Mouse (Mus musculus): Measurements from ENCODE around the gene Fam205c.
A peak's percentile ranks its signal among the peaks of the same experiment; 100 is the strongest.

The Fam205c gene

GRCm38 (mm10) chr4:42874134-42874533 lies at the start of gene Fam205c:
TSS of gene Fam205c (minus strand) at chr4:42874234.
- no peak for DNase-seq (ENCODE audit: low read depth, low spot score)

DNA sequence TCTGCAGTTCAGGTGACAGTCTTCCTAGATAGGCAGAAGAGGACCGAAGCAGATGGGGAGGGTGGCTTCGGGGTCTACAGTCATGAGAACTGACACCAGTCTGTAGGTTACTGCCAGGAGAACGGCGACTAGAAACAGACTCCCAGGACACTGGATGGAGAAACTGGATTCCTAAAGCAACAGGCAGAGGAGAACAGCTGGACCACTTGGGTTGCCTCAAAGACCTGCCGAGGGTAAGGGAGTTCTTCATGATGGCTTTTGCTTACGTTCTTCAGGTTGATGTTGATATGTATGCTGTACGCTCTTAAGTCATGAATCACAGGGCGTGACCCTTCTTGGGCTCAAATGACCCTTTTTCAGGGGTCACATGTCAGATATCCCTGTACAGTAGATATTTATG lies 48.4 kb upstream of the Fam205c start:
- no peak for DNase-seq (ENCODE audit: low read depth, low spot score)

GRCm38 (mm10) chr4:42922056-42922455 lies 48.0 kb upstream of the Fam205c start:
- DNase-seq (ENCODE audit: low read depth, low spot score): no peak

- no peak for DNase-seq (ENCODE audit: low read depth, low spot score)
Observed at GRCm38 (mm10) chr4:42921536-42921935, 47.5 kb upstream of the Fam205c start.

DNA sequence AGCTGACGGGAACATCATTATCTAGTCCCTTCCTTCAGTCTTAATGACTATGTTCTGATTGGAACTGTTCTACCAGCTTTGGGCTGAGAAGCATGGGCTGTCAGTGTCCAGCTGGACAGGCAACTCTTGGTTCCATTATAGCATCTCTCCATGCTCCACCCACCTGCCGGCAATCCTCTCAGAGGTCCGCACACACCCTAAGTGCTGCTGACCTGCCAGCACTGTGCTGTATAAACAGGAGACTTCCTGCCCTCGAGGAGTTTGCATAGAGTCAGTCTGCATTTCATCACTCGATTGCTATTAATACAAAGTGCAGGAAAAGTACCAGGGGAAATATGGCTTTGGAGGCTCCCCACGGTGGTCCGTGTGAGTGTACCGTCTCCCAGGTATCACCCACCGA lies 46.7 kb upstream of the Fam205c start:
- no peak for DNase-seq (ENCODE audit: low read depth, low spot score)

DNA sequence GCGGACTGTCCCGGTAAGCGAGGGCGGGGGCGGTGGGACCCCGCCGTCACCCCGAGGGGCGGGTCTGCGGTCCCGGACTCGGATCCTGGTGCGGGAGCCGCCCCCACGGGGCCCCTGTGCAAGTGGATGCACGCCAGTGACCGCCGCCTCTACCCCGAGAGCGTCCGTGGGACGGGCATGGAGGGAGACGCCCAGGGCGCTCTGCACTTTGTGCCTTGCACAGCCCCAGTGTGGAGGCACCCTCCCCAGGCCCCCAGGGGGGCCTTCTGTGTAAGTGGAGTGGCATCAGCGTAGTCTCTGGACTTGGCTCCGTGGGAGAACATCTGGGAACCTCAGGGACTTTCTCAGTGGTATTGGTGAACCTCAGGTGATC lies 43.4 kb upstream of the Fam205c start:
- DNase-seq (ENCODE audit: low read depth, low spot score): no peak

GRCm38 (mm10) chr4:42916617-42917401 lies 42.8 kb upstream of the Fam205c start, which contains the start of gene Phf24:
TSS of gene Phf24 (plus strand) at chr4:42916660.
- no peak for DNase-seq (ENCODE audit: low read depth, low spot score)

DNA sequence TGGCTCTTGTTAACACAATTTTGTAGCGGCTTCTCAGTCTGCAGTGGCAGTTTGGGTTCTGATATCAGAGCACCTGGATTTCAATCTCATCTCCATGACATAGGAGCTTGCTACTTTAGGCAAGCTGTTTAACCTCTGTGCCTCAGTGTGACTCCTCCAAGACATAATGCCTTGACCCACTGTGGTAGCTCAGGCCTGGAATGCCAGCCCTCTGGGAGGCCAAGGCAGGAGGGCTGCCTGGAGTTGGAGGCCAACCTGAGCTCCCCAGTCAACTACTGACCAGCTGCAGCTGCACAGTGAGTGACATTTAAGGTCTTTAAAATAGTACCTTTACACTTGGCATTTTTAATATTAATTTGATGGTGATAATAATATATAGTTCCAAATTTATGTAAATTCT lies 41.9 kb upstream of the Fam205c start:
- DNase-seq (ENCODE audit: low read depth, low spot score): no peak

GRCm38 (mm10) chr4:42915311-42915710 lies 41.3 kb upstream of the Fam205c start:
- no peak for DNase-seq (ENCODE audit: low read depth, low spot score)

GRCm38 (mm10) chr4:42913391-42913790 lies 39.4 kb upstream of the Fam205c start:
- DNase-seq (ENCODE audit: low read depth, low spot score): no peak

DNA sequence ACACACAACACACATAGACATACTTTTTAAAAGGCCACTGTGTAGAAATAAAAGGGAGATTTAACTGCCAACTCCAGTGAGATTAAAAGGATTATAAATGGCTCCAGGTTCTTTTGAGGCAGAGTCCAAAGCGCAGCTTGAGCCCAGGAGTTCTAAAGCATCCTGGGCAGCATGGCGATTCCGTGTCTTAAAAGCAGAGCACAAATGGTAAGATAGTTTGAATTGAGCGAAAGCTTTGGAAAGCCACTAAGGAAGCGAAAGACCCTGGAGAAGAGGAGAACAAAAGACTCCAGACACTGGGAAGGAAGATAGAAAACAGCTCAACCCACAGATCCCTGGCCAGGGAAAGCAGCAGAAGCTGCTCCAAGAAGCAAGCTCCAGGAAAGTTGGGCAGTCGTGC lies 30.9 kb upstream of the Fam205c start:
- no peak for DNase-seq (ENCODE audit: low read depth, low spot score)

DNA sequence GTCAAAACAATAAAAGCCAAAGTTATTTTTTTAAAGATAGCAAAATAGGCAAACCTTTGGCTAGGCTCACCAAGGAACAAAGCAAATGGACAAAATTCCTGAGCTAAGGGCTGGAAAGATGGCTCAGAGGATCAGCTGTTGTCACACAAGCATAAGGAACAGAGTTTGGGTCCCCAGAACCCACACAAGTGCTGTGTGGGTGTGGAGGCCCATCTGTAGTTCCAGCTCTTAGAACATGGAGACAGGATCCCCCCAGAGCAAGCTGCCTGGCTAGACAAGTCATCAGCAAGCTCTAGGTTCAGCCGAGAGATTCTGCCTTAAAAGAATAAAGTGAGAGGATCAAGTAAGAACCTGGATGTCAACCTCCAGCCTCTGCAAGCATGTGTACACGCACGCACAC lies 30.5 kb upstream of the Fam205c start:
- no peak for DNase-seq (ENCODE audit: low read depth, low spot score)

GRCm38 (mm10) chr4:42903942-42904341 lies 29.9 kb upstream of the Fam205c start:
- DNase-seq (ENCODE audit: low read depth, low spot score): no peak

GRCm38 (mm10) chr4:42902730-42903129 lies 28.7 kb upstream of the Fam205c start:
- DNase-seq (ENCODE audit: low read depth, low spot score): no peak

DNA sequence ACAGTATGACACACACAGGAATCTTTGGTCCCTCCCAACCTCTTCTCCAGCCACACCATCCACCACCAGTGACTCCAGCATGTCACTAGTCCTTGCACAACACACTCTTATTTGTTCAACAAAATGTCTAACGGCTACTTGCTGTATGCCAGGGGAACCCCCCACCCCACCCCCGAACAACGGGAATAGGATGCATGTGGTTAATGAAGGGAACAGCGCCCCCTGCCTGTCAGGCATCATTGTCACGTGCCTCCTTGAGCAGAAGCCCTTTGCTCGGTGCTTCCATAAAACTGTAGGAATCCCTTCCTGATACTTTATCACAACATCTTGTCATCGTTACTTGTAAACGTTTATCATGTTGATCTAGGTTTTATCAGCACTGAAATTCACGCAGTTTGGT lies 28.1 kb upstream of the Fam205c start:
- peak; percentile 17 for DNase-seq (ENCODE audit: low read depth, low spot score)

- DNase-seq (ENCODE audit: low read depth, low spot score): no peak
Observed at GRCm38 (mm10) chr4:42900878-42901277, 26.8 kb upstream of the Fam205c start.

GRCm38 (mm10) chr4:42898914-42899313 lies 24.9 kb upstream of the Fam205c start:
- no peak for DNase-seq (ENCODE audit: low read depth, low spot score)

DNA sequence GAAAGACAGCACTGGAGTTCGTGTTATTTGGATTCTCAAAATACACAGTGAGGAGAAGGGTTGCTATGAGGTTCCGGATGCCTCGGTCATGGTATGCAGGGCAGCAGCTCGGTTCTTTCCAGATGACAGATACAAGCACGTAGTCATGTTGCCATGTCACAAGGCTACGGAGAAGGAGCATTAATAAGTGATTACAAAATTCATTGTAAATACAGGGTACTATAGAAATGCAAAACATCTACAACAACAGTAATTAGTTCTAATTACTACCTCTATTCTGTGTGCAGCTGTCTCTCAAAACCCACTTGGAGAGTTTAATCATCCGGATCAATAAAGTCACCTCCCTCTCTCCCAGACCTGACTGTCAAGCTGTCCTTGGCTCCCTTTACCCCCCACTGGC lies 21.1 kb upstream of the Fam205c start:
- no peak for DNase-seq (ENCODE audit: low read depth, low spot score)

GRCm38 (mm10) chr4:42891176-42891575 lies 17.1 kb upstream of the Fam205c start:
- DNase-seq (ENCODE audit: low read depth, low spot score): no peak

DNA sequence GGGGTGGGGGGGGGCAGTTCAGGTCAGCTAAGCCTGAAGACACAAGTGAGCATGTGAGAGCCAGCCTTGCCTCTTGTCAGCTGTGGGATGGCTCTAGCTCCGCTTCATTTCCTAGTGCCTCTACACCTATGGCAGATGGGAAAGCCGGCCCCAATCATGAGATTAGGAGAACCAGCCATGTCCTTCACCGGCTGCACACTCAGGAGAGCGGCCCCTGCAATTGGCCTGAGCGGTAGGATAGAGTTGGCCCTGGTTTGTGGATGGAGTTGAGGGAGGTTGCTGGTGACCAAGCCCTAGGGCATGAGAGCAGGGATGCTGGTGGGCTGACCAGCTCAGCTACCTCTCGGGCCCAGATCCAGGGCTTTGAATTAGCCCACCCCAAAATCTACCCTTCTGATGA lies 14.8 kb upstream of the Fam205c start:
- no peak for DNase-seq (ENCODE audit: low read depth, low spot score)

DNA sequence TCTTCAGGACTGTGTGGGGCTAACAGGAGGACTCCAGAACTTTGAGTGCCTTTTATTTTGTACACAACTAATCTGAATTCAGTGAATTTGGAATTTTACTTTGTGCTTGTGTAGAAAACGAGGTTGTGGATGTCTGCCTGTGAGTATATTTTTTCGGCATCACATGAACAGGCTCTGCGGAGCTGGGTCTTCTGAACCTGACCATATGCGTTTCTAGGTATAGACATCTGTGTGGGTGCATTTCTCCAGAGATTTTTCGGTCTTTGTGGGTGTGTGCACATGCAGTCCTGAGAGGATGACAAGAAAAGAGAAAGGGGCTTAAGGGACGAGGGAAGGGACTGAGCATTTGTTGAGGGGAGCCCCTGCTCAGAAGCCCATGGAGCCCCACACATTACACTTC lies 12.9 kb upstream of the Fam205c start:
- no peak for DNase-seq (ENCODE audit: low read depth, low spot score)

- no peak for DNase-seq (ENCODE audit: low read depth, low spot score)
Observed at GRCm38 (mm10) chr4:42880677-42880948, 6.6 kb upstream of the Fam205c start.

DNA sequence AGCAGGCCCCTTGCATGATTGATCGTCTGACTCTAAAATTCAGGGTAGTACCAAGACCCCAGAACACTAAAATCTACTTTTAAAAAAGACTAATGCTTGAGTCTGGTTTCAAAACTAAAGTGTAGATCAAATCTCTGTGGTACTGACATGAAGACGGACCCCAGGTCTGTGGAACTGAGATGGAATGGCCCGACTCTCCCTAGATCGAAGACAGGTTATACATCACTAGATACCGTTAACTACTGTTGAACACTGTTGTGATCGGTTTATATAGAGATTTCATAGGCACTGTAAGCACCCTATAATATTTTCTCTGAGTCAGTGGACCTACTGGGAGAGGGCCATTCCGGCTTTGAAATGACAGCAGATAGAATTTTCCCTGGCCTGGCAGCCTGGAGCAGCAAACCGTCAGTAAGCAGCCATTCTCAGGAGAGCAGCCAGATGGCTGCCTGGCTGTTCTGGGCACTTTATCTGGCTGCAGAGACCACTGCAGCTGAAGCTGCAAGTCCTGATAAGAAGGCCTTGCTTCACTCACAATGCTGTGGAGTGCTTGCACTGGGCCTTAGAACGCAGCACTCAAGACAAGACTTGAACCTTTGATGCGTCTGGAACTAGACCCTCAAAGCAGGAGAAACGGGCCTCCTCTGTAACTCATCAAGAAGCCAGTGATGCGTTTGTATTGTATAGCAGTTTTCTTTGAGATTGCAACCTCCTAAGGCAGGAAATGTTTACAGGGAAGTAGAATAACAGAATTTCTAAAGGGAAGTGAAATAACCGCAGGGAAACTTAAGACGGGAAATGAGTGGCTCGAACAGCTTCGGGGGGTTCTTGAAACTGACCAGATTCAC lies 6.0 kb upstream of the Fam205c start:
- DNase-seq (ENCODE audit: low read depth, low spot score): no peak

Data from CD4-positive helper T cell, adult 2 months (primary cell).